Mouse (Mus musculus): Measurements from ENCODE around the gene Ndst4. TPM values are rescaled to one million over a fixed set of nuclear protein-coding genes. Genes with fewer than 3 reads are reported as not detected.

Ndst4 gene
- polyA plus RNA-seq, 1 experiment from 2014 or later, result 0.63 TPM

- ATAC-seq (ENCODE audit: insufficient number of reproducible peaks, insufficient read depth, low FRiP score, low read depth), result no peak
- Histone ChIP-seq H3K27me3 (ENCODE audit: control insufficient read depth, insufficient read depth, low read length) (no peaks in the 10 kb centered on the region), H3K4me3 (ENCODE audit: control insufficient read depth in 1 of 2, insufficient read depth in 1 of 2, low read depth in 1 of 2, low read length in 2 of 2) (no peak overlapping the region), H3K36me3 (ENCODE audit: control insufficient read depth, insufficient read depth, low read length) (no peaks in the 10 kb centered on the region), H3K4me1 (ENCODE audit: control insufficient read depth in 2 of 2, insufficient read depth in 2 of 2, low read length in 2 of 2) (no peaks in the 10 kb centered on the region), H3K27ac (replicated peaks in 1 of 2; ENCODE audit: control insufficient read depth in 1 of 2, insufficient read depth in 1 of 2, low read depth in 2 of 2, low read length in 2 of 2) (no peak overlapping the region), H3K4me2 (ENCODE audit: low read length) (no peak overlapping the region), H3K9ac (ENCODE audit: low read length) (no peak overlapping the region), H3K9me3 (ENCODE audit: control insufficient read depth, low read length) (no peaks in the 10 kb centered on the region)
- WGBS, result 86% methylated on average over 9 of the region's 9 CpGs
These were observed 275.0 kb downstream of the Ndst4 start for GRCm38 (mm10) chr3:125678924-125679323.

GRCm38 (mm10) chr3:125683460-125684230 is 279.8 kb downstream of the Ndst4 start:
- Histone ChIP-seq H3K4me2 (ENCODE audit: low read length) (no peak overlapping the region), H3K27ac (replicated peaks in 1 of 2; ENCODE audit: control insufficient read depth in 1 of 2, insufficient read depth in 1 of 2, low read depth in 2 of 2, low read length in 2 of 2) (no peak overlapping the region), H3K9ac (ENCODE audit: low read length) (no peak overlapping the region), H3K27me3 (ENCODE audit: control insufficient read depth, insufficient read depth, low read length) (no peaks in the 10 kb centered on the region), H3K4me3 (ENCODE audit: control insufficient read depth in 1 of 2, insufficient read depth in 1 of 2, low read depth in 1 of 2, low read length in 2 of 2) (no peak overlapping the region), H3K36me3 (ENCODE audit: control insufficient read depth, insufficient read depth, low read length) (no peaks in the 10 kb centered on the region), H3K4me1 (ENCODE audit: control insufficient read depth in 2 of 2, insufficient read depth in 2 of 2, low read length in 2 of 2) (no peaks in the 10 kb centered on the region), H3K9me3 (ENCODE audit: control insufficient read depth, low read length) (no peaks in the 10 kb centered on the region)
- 59% methylated on average over 8 of the region's 8 CpGs for WGBS
- no peak for ATAC-seq (ENCODE audit: insufficient number of reproducible peaks, insufficient read depth, low FRiP score, low read depth)

GRCm38 (mm10) chr3:125684583-125684982 is 280.7 kb downstream of the Ndst4 start:
- no peaks in the 10 kb centered on the region for H3K27me3 ChIP-seq (ENCODE audit: control insufficient read depth, insufficient read depth, low read length)
- no peak for ATAC-seq (ENCODE audit: insufficient number of reproducible peaks, insufficient read depth, low FRiP score, low read depth)
- no peaks in the 10 kb centered on the region for H3K36me3 ChIP-seq (ENCODE audit: control insufficient read depth, insufficient read depth, low read length)
- no peak overlapping the region for H3K27ac ChIP-seq (replicated peaks in 1 of 2; ENCODE audit: control insufficient read depth in 1 of 2, insufficient read depth in 1 of 2, low read depth in 2 of 2, low read length in 2 of 2)
- H3K9ac ChIP-seq (ENCODE audit: low read length), result no peak overlapping the region
- H3K9me3 ChIP-seq (ENCODE audit: control insufficient read depth, low read length), result no peaks in the 10 kb centered on the region
- no peaks in the 10 kb centered on the region for H3K4me1 ChIP-seq (ENCODE audit: control insufficient read depth in 2 of 2, insufficient read depth in 2 of 2, low read length in 2 of 2)
- no peak overlapping the region for H3K4me2 ChIP-seq (ENCODE audit: low read length)
- WGBS, result 97% methylated on average over 1 of the region's 1 CpGs
- no peak overlapping the region for H3K4me3 ChIP-seq (ENCODE audit: control insufficient read depth in 1 of 2, insufficient read depth in 1 of 2, low read depth in 1 of 2, low read length in 2 of 2)

GRCm38 (mm10) chr3:125687601-125688000 is 283.7 kb downstream of the Ndst4 start:
- WGBS, result 60% methylated on average over 2 of the region's 2 CpGs

GRCm38 (mm10) chr3:125690948-125691347 is 287.1 kb downstream of the Ndst4 start:
- Histone ChIP-seq H3K36me3 (ENCODE audit: control insufficient read depth, insufficient read depth, low read length) (no peaks in the 10 kb centered on the region), H3K9me3 (ENCODE audit: control insufficient read depth, low read length) (no peaks in the 10 kb centered on the region), H3K4me1 (ENCODE audit: control insufficient read depth in 2 of 2, insufficient read depth in 2 of 2, low read length in 2 of 2) (no peaks in the 10 kb centered on the region)

More at GRCm38 (mm10) chr3:125687601-125688000, 283.7 kb downstream of the Ndst4 start:
- H3K27me3 ChIP-seq (ENCODE audit: control insufficient read depth, insufficient read depth, low read length), result no peaks in the 10 kb centered on the region
- H3K4me1 ChIP-seq (ENCODE audit: control insufficient read depth in 2 of 2, insufficient read depth in 2 of 2, low read length in 2 of 2), result no peaks in the 10 kb centered on the region
- no peaks in the 10 kb centered on the region for H3K9me3 ChIP-seq (ENCODE audit: control insufficient read depth, low read length)
- H3K4me2 ChIP-seq (ENCODE audit: low read length), result no peak overlapping the region
- ATAC-seq (ENCODE audit: insufficient number of reproducible peaks, insufficient read depth, low FRiP score, low read depth), result no peak
- H3K36me3 ChIP-seq (ENCODE audit: control insufficient read depth, insufficient read depth, low read length), result no peaks in the 10 kb centered on the region
- no peak overlapping the region for H3K9ac ChIP-seq (ENCODE audit: low read length)
- H3K4me3 ChIP-seq (ENCODE audit: control insufficient read depth in 1 of 2, insufficient read depth in 1 of 2, low read depth in 1 of 2, low read length in 2 of 2), result no peak overlapping the region
- H3K27ac ChIP-seq (replicated peaks in 1 of 2; ENCODE audit: control insufficient read depth in 1 of 2, insufficient read depth in 1 of 2, low read depth in 2 of 2, low read length in 2 of 2), result no peak overlapping the region

GRCm38 (mm10) chr3:125722953-125723352 is 319.1 kb downstream of the Ndst4 start:
- 87% methylated on average over 2 of the region's 2 CpGs for WGBS
- Histone ChIP-seq H3K27me3 (ENCODE audit: control insufficient read depth, insufficient read depth, low read length) (no peaks in the 10 kb centered on the region), H3K27ac (replicated peaks in 1 of 2; ENCODE audit: control insufficient read depth in 1 of 2, insufficient read depth in 1 of 2, low read depth in 2 of 2, low read length in 2 of 2) (no peak overlapping the region), H3K9ac (ENCODE audit: low read length) (no peak overlapping the region), H3K36me3 (ENCODE audit: control insufficient read depth, insufficient read depth, low read length) (no peaks in the 10 kb centered on the region), H3K4me1 (ENCODE audit: control insufficient read depth in 2 of 2, insufficient read depth in 2 of 2, low read length in 2 of 2) (no peaks in the 10 kb centered on the region), H3K4me2 (ENCODE audit: low read length) (no peak overlapping the region), H3K4me3 (ENCODE audit: control insufficient read depth in 1 of 2, insufficient read depth in 1 of 2, low read depth in 1 of 2, low read length in 2 of 2) (no peak overlapping the region), H3K9me3 (ENCODE audit: control insufficient read depth, low read length) (no peaks in the 10 kb centered on the region)
- no peak for ATAC-seq (ENCODE audit: insufficient number of reproducible peaks, insufficient read depth, low FRiP score, low read depth)

More at GRCm38 (mm10) chr3:125690948-125691347, 287.1 kb downstream of the Ndst4 start:
- 86% methylated on average over 1 of the region's 1 CpGs for WGBS
- H3K4me2 ChIP-seq (ENCODE audit: low read length), result no peak overlapping the region
- no peaks in the 10 kb centered on the region for H3K27me3 ChIP-seq (ENCODE audit: control insufficient read depth, insufficient read depth, low read length)
- no peak overlapping the region for H3K4me3 ChIP-seq (ENCODE audit: control insufficient read depth in 1 of 2, insufficient read depth in 1 of 2, low read depth in 1 of 2, low read length in 2 of 2)
- no peak overlapping the region for H3K9ac ChIP-seq (ENCODE audit: low read length)
- no peak overlapping the region for H3K27ac ChIP-seq (replicated peaks in 1 of 2; ENCODE audit: control insufficient read depth in 1 of 2, insufficient read depth in 1 of 2, low read depth in 2 of 2, low read length in 2 of 2)
- ATAC-seq (ENCODE audit: insufficient number of reproducible peaks, insufficient read depth, low FRiP score, low read depth), result no peak

GRCm38 (mm10) chr3:125734945-125735344 is 331.1 kb downstream of the Ndst4 start:
- no peaks in the 10 kb centered on the region for H3K36me3 ChIP-seq (ENCODE audit: control insufficient read depth, insufficient read depth, low read length)
- no peaks in the 10 kb centered on the region for H3K9me3 ChIP-seq (ENCODE audit: control insufficient read depth, low read length)
- ATAC-seq (ENCODE audit: insufficient number of reproducible peaks, insufficient read depth, low FRiP score, low read depth), result peak; percentile 61; the same call in 1 of the 2 replicates
- H3K27me3 ChIP-seq (ENCODE audit: control insufficient read depth, insufficient read depth, low read length), result no peaks in the 10 kb centered on the region
- H3K4me3 ChIP-seq (ENCODE audit: control insufficient read depth in 1 of 2, insufficient read depth in 1 of 2, low read depth in 1 of 2, low read length in 2 of 2), result no peak overlapping the region
- no peaks in the 10 kb centered on the region for H3K4me1 ChIP-seq (ENCODE audit: control insufficient read depth in 2 of 2, insufficient read depth in 2 of 2, low read length in 2 of 2)
- no peak overlapping the region for H3K27ac ChIP-seq (replicated peaks in 1 of 2; ENCODE audit: control insufficient read depth in 1 of 2, insufficient read depth in 1 of 2, low read depth in 2 of 2, low read length in 2 of 2)
- H3K4me2 ChIP-seq (ENCODE audit: low read length), result no peak overlapping the region
- H3K9ac ChIP-seq (ENCODE audit: low read length), result no peak overlapping the region
- WGBS, result 13% methylated on average over 2 of the region's 2 CpGs

Data from heart, embryonic 14.5 days (tissue).